Mouse (Mus musculus): ENCODE data around the gene Fbxo33. TPM values are rescaled to one million over a fixed set of nuclear protein-coding genes. Genes with fewer than 3 reads are reported as not detected.
"Not testable (repeated sequence)": the region's sequence is repeated elsewhere in the genome, so short reads cannot be mapped to it uniquely, and the experiment has no call there.

The Fbxo33 gene
- total RNA-seq (2021) = 10 to 100 TPM; 74.9 to 91.7 TPM
- long read RNA-seq, experiment 1, transcript Fbxo33-201 (4 exons, 3,688 nt) = major isoform, 38 of 56 reads
- long read RNA-seq, experiment 1, partial matches to known transcripts = 0 of 56 reads
- long read RNA-seq, experiment 1, other reads (novel, unspliced or antisense) = 17 of 56 reads
- long read RNA-seq, experiment 2, transcript Fbxo33-201 (4 exons, 3,688 nt) = major isoform, 27 of 37 reads
- long read RNA-seq, experiment 2, partial matches to known transcripts = 0 of 37 reads
- long read RNA-seq, experiment 2, other reads (novel, unspliced or antisense) = 9 of 37 reads

- DNase-seq (ENCODE audit: low spot score in 2 of 2) = peak; percentile 95 to 97
Observed at GRCm38 (mm10) chr12:59219325-59220225, at the start of gene Fbxo33. Fbxo33 (minus strand) TSS chr12:59219725.

- no peak for DNase-seq (ENCODE audit: low spot score in 2 of 2)
Observed at GRCm38 (mm10) chr12:59265942-59266231, 46.4 kb upstream of the Fbxo33 start.

GRCm38 (mm10) chr12:59265207-59265941 lies 45.8 kb upstream of the Fbxo33 start:
- peak; percentile 62 to 75 for DNase-seq (ENCODE audit: low spot score in 2 of 2)

- DNase-seq (ENCODE audit: low spot score in 2 of 2) = no peak
Observed at GRCm38 (mm10) chr12:59262841-59263240, 43.3 kb upstream of the Fbxo33 start.

- DNase-seq (ENCODE audit: low spot score in 2 of 2) = no peak
Observed at GRCm38 (mm10) chr12:59260798-59261197, 41.3 kb upstream of the Fbxo33 start.

GRCm38 (mm10) chr12:59260362-59260761 lies 40.8 kb upstream of the Fbxo33 start:
- DNase-seq (ENCODE audit: low spot score in 2 of 2) = peak; percentile 27 to 63

- no peak for DNase-seq (ENCODE audit: low spot score in 2 of 2)
Observed at GRCm38 (mm10) chr12:59259015-59259414, 39.5 kb upstream of the Fbxo33 start.

- DNase-seq (ENCODE audit: low spot score in 2 of 2) = no peak
Observed at GRCm38 (mm10) chr12:59250259-59250827, 30.8 kb upstream of the Fbxo33 start.

- DNase-seq (ENCODE audit: low spot score in 2 of 2) = no peak
Observed at GRCm38 (mm10) chr12:59248969-59249368, 29.4 kb upstream of the Fbxo33 start.

GRCm38 (mm10) chr12:59241031-59241430 lies 21.5 kb upstream of the Fbxo33 start:
- DNase-seq (ENCODE audit: low spot score in 2 of 2) = not testable (repeated sequence)

GRCm38 (mm10) chr12:59238434-59238833 lies 18.9 kb upstream of the Fbxo33 start:
- no peak for DNase-seq (ENCODE audit: low spot score in 2 of 2)

- peak; percentile 18 to 43 for DNase-seq (ENCODE audit: low spot score in 2 of 2)
Observed at GRCm38 (mm10) chr12:59228401-59228800, 8.9 kb upstream of the Fbxo33 start.

GRCm38 (mm10) chr12:59218640-59219321 lies 744 bp downstream of the Fbxo33 start:
- peak; percentile 43 to 60 for DNase-seq (ENCODE audit: low spot score in 2 of 2)

GRCm38 (mm10) chr12:59217331-59217730 lies 2.2 kb downstream of the Fbxo33 start:
- DNase-seq (ENCODE audit: low spot score in 2 of 2) = no peak

GRCm38 (mm10) chr12:59216676-59217266 lies 2.8 kb downstream of the Fbxo33 start:
- DNase-seq (ENCODE audit: low spot score in 2 of 2) = no peak

GRCm38 (mm10) chr12:59216176-59216575 lies 3.3 kb downstream of the Fbxo33 start:
- DNase-seq (ENCODE audit: low spot score in 2 of 2) = no peak

- no peak for DNase-seq (ENCODE audit: low spot score in 2 of 2)
Observed at GRCm38 (mm10) chr12:59207814-59208213, 11.7 kb downstream of the Fbxo33 start.

GRCm38 (mm10) chr12:59207000-59207390 lies 12.5 kb downstream of the Fbxo33 start:
- no peak for DNase-seq (ENCODE audit: low spot score in 2 of 2)

- no peak for DNase-seq (ENCODE audit: low spot score in 2 of 2)
Observed at GRCm38 (mm10) chr12:59206208-59206999, 13.1 kb downstream of the Fbxo33 start.

- DNase-seq (ENCODE audit: low spot score in 2 of 2) = no peak
Observed at GRCm38 (mm10) chr12:59205571-59205970, 14.0 kb downstream of the Fbxo33 start.

All from left cerebral cortex, adult 18-20 months (tissue).